Mouse (Mus musculus): ENCODE measurements at regions not wholly inside any gene's neighbourhood (a gene's known extent, or its start where the extent isn't known, plus 50 kb on each side); places are given as distances from the start of the nearest gene placed in this dataset.

- DNase-seq (ENCODE audit: low spot score) = no peak
Observed at GRCm38 (mm10) chr1:61418396-61418795, 220.2 kb upstream of the Pard3b start.

GRCm38 (mm10) chr1:61419839-61420238 lies 218.8 kb upstream of the Pard3b start:
- no peak for DNase-seq (ENCODE audit: low spot score)

GRCm38 (mm10) chr1:61423253-61423652 lies 215.4 kb upstream of the Pard3b start:
- no peak for DNase-seq (ENCODE audit: low spot score)

GRCm38 (mm10) chr1:61428706-61429501 lies 209.7 kb upstream of the Pard3b start:
- DNase-seq (ENCODE audit: low spot score) = no peak

- no peak for DNase-seq (ENCODE audit: low spot score)
Observed at GRCm38 (mm10) chr1:61437603-61438002, 201.0 kb upstream of the Pard3b start.

- DNase-seq (ENCODE audit: low spot score) = no peak
Observed at GRCm38 (mm10) chr1:61461435-61461834, 177.2 kb upstream of the Pard3b start.

- DNase-seq (ENCODE audit: low spot score) = no peak
Observed at GRCm38 (mm10) chr1:61470617-61471214, 167.9 kb upstream of the Pard3b start.

- DNase-seq (ENCODE audit: low spot score) = no peak
Observed at GRCm38 (mm10) chr1:61471779-61472578, 166.6 kb upstream of the Pard3b start.

- no peak for DNase-seq (ENCODE audit: low spot score)
Observed at GRCm38 (mm10) chr1:61472579-61473242, 165.9 kb upstream of the Pard3b start.

DNA sequence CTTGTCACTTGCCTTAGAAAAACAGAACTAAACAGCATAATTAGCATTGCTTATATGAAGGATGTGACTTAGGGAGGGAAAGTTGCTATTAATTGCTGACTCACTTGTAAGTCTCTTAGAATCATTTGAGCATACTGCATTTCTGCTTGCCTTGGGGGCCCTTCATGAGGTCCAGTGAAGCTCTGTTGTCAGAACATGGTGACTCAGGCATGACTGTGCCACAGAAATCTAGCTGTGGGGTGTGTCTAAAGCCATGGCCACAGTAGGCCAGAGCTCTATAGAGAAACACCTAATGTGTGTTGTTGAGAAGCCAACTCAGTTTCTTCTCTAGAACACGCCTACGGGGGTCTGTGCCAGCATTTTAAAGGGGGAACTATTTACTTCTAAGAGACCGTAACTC lies 153.2 kb upstream of the Pard3b start:
- no peak for DNase-seq (ENCODE audit: low spot score)

- DNase-seq (ENCODE audit: low spot score) = no peak
Observed at GRCm38 (mm10) chr1:61524886-61525285, 113.7 kb upstream of the Pard3b start.

- DNase-seq (ENCODE audit: low spot score) = no peak
Observed at GRCm38 (mm10) chr1:61525881-61526280, 112.7 kb upstream of the Pard3b start.

- DNase-seq (ENCODE audit: low spot score) = no peak
Observed at GRCm38 (mm10) chr1:61528757-61529156, 109.9 kb upstream of the Pard3b start.

GRCm38 (mm10) chr1:61530166-61530565 lies 108.5 kb upstream of the Pard3b start:
- no peak for DNase-seq (ENCODE audit: low spot score)

DNA sequence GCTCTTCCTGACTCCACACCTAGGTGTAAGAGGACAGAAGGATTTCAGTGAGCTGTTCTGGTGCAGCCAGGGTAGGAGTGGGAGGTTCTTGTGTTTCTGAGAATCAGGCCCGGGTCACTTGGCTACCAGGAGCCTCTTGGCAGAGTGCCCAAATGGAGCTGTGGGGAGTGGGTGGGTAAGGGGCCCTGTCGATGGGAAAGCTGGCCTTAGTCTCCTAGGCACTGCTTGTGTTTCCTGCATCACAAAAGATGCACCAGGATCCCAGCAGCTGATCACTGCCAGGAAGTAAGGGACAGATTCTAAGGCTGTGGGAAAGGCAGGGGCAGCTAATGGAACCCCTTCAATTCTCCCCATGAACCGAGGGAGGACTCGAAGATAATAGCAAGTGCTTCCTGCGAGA lies 107.1 kb upstream of the Pard3b start:
- no peak for DNase-seq (ENCODE audit: low spot score)

DNA sequence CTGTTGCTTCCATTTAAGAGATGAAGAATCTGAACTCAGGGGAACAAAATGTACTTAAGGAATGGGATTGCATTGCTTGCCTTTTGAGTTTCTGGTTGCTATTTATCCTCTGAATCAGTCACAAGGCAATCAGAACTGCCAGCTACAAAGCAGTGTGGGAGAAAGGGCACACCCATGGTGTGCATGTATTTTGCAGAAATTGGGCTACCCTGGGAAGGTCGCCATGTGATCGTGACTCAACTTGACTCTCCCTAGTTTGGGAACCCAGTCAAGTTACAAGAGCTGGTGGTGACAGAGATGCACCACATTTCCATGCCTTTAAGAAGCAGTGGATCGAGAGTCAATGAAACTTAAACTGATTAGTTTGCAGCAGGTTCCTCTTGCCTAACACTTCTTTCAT lies 98.5 kb upstream of the Pard3b start:
- DNase-seq (ENCODE audit: low spot score) = no peak

GRCm38 (mm10) chr1:61541166-61541565 lies 97.5 kb upstream of the Pard3b start:
- no peak for DNase-seq (ENCODE audit: low spot score)

GRCm38 (mm10) chr1:61552577-61553517 lies 85.8 kb upstream of the Pard3b start:
- no peak for DNase-seq (ENCODE audit: low spot score)

GRCm38 (mm10) chr1:61559514-61559913 lies 79.1 kb upstream of the Pard3b start:
- no peak for DNase-seq (ENCODE audit: low spot score)

GRCm38 (mm10) chr1:61562091-61562490 lies 76.5 kb upstream of the Pard3b start:
- DNase-seq (ENCODE audit: low spot score) = no peak

GRCm38 (mm10) chr1:61565471-61565870 lies 73.2 kb upstream of the Pard3b start:
- DNase-seq (ENCODE audit: low spot score) = no peak
